8 mouse cellular contexts compared by ENCODE assay signal in the genomic region with DNA sequence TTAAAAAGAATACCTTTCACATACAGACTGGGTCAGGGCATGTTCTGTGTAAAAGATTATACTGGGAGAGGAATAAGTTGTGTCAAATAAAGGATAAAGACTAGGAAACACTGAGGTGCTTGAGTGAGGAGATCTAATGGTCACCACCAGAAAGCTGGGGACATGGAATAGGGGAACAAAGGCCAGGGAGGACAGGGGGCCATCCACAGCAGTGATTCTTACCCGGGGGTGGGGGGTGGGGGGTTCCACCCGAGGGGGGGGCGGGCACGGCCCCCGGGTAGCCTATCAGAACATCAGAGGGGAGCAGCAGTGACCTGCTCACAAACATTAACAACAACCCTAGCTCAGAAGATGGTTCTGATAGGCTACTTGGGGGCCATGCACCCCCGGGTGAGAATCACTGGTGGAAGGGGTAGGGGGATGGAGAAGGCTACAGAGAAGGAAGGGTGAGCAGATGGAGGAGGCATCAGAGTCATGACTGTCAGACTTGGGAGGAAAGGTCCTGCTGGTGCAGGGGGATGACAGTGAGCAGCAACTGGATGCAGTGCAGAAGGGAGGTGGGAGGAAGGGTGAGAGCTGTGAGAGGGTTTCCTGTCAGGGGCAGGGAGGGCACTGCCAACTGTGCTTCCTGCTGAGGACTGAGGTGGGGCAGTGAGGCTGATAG.
DNase-seq lines count a peak whose midpoint lies in the region; ATAC-seq and TF ChIP-seq lines count a peak whose summit lies in the region.
"Not testable (repeated sequence)": the region's sequence is repeated elsewhere in the genome, so short reads cannot be mapped to it uniquely, and the experiment has no call there.

No protein-coding gene starts in this region.

- not testable (repeated sequence) for H3K4me2 ChIP-seq in forebrain, embryonic 12.5 days; heart, embryonic 14.5 days (ENCODE audit: low read length); kidney, embryonic 16.5 days (replicated peaks; ENCODE audit: low read depth, low read length); midbrain, embryonic 15.5 days

- H3K27ac ChIP-seq in bone marrow macrophage, adult 2 months (ENCODE audit: insufficient read depth, low read depth, low read length); heart, embryonic 14.5 days (replicated peaks in 1 of 2; ENCODE audit: control insufficient read depth in 1 of 2, insufficient read depth in 1 of 2, low read depth in 2 of 2, low read length in 2 of 2); kidney, embryonic 16.5 days (ENCODE audit: low read length): not testable (repeated sequence)
- H3K27ac ChIP-seq in forebrain, embryonic 12.5 days: peak overlapping the region; percentile 1; the same call in 1 of the 2 replicates
- 0 out of 2 replicates have a peak overlapping the region, but pooled peaks have one; percentile 0 for H3K27ac ChIP-seq in midbrain, embryonic 15.5 days

- not testable (repeated sequence) for TF ChIP-seq POLR2A in bone marrow macrophage, adult 2 months (IDR thresholded peaks at IDR 0.05; ENCODE audit: borderline replicate concordance, low read depth, low read length)

- peak; percentile 88 for ATAC-seq in forebrain, embryonic 12.5 days (ENCODE audit: low FRiP score)
- ATAC-seq in heart, embryonic 14.5 days (ENCODE audit: insufficient number of reproducible peaks, insufficient read depth, low FRiP score, low read depth): peak; percentile 78
- peak; percentile 88 for ATAC-seq in kidney, embryonic 16.5 days (ENCODE audit: low FRiP score, low TSS enrichment)
- ATAC-seq in midbrain, embryonic 15.5 days (replicated peaks): peak; percentile 87

- DNase-seq in 3134 (ENCODE audit: extremely low read depth, insufficient read length, low spot score) (peak; percentile 21), liver (peak; percentile 22)
- peak; percentile 11 for DNase-seq in spleen, adult 12 weeks (ENCODE audit: low spot score)

- H3K9me3 ChIP-seq in forebrain, embryonic 12.5 days; heart, embryonic 14.5 days (ENCODE audit: control insufficient read depth, low read length); kidney, embryonic 16.5 days (ENCODE audit: low read length); midbrain, embryonic 15.5 days: not testable (repeated sequence)

- peak; percentile 29; the same call in 1 of the 2 replicates for TF ChIP-seq CTCF in bone marrow macrophage, adult 2 months (IDR thresholded peaks at IDR 0.05; ENCODE audit: low read depth, low read length)

- H3K4me3 ChIP-seq in bone marrow macrophage, adult 2 months (ENCODE audit: insufficient read depth, low read length); forebrain, embryonic 12.5 days (replicated peaks); heart, embryonic 14.5 days (ENCODE audit: control insufficient read depth in 1 of 2, insufficient read depth in 1 of 2, low read depth in 1 of 2, low read length in 2 of 2); kidney, embryonic 16.5 days (ENCODE audit: low read length); midbrain, embryonic 15.5 days: not testable (repeated sequence)

- not testable (repeated sequence) for H3K4me1 ChIP-seq in bone marrow macrophage, adult 2 months (ENCODE audit: control insufficient read depth, insufficient read depth, low read length); forebrain, embryonic 12.5 days; heart, embryonic 14.5 days (ENCODE audit: control insufficient read depth in 2 of 2, insufficient read depth in 2 of 2, low read length in 2 of 2); kidney, embryonic 16.5 days (ENCODE audit: insufficient read depth, low read length); midbrain, embryonic 15.5 days

- H3K36me3 ChIP-seq in forebrain, embryonic 12.5 days (replicated peaks): peaks cover 36% of the 10 kb centered on the region
- peaks cover 32% of the 10 kb centered on the region for H3K36me3 ChIP-seq in heart, embryonic 14.5 days (ENCODE audit: control insufficient read depth, insufficient read depth, low read length)
- not testable (repeated sequence) for H3K36me3 ChIP-seq in kidney, embryonic 16.5 days (ENCODE audit: insufficient read depth, low read length)
- peaks cover 22% of the 10 kb centered on the region for H3K36me3 ChIP-seq in midbrain, embryonic 15.5 days (replicated peaks)

- H3K27me3 ChIP-seq in forebrain, embryonic 12.5 days; heart, embryonic 14.5 days (ENCODE audit: control insufficient read depth, insufficient read depth, low read length); kidney, embryonic 16.5 days (ENCODE audit: insufficient read depth, low read length); midbrain, embryonic 15.5 days (replicated peaks): not testable (repeated sequence)

- WGBS in forebrain, embryonic 12.5 days: 83% methylated on average over 6 of the region's 6 CpGs
- 67% methylated on average over 6 of the region's 6 CpGs for WGBS in heart, embryonic 14.5 days
- 75% methylated on average over 6 of the region's 6 CpGs for WGBS in kidney, embryonic 16.5 days
- WGBS in midbrain, embryonic 15.5 days: 85% methylated on average over 6 of the region's 6 CpGs

- H3K9ac ChIP-seq in forebrain, embryonic 12.5 days; heart, embryonic 14.5 days (ENCODE audit: low read length); kidney, embryonic 16.5 days (replicated peaks; ENCODE audit: low read length); midbrain, embryonic 15.5 days: not testable (repeated sequence)
